Mouse (Mus musculus): ENCODE measurements at regions not wholly inside any gene's neighbourhood (a gene's known extent, or its start where the extent isn't known, plus 50 kb on each side); places are given as distances from the start of the nearest gene placed in this dataset.
"Not testable (repeated sequence)": the region's sequence is repeated elsewhere in the genome, so short reads cannot be mapped to it uniquely, and the experiment has no call there.

- Histone ChIP-seq H3K4me1 (ENCODE audit: control insufficient read depth, insufficient read depth, low read length) (no peaks in the 10 kb centered on the region), H3K27me3 (ENCODE audit: control insufficient read depth, insufficient read depth, low read length) (no peaks in the 10 kb centered on the region), H3K4me3 (ENCODE audit: low read depth, low read length) (no peak overlapping the region), H3K4me2 (ENCODE audit: low read depth) (no peak overlapping the region), H3K9me3 (ENCODE audit: control insufficient read depth, low read length) (no peaks in the 10 kb centered on the region), H3K36me3 (ENCODE audit: control insufficient read depth, insufficient read depth, low read length) (no peaks in the 10 kb centered on the region), H3K9ac (ENCODE audit: low read length) (no peak overlapping the region), H3K27ac (ENCODE audit: low read depth, low read length) (no peak overlapping the region)
- 90% methylated on average over 8 of the region's 8 CpGs for WGBS
- ATAC-seq (ENCODE audit: insufficient read depth, low FRiP score, low TSS enrichment) (no peak), DNase-seq (ENCODE audit: low spot score) (no peak)
These were observed 374.0 kb upstream of the Nrxn1 start for GRCm38 (mm10) chr17:91466822-91467221.

GRCm38 (mm10) chr17:91451711-91452110, 358.8 kb upstream of the Nrxn1 start:
- H3K27me3 ChIP-seq (ENCODE audit: control insufficient read depth, insufficient read depth, low read length), result no peaks in the 10 kb centered on the region
- H3K9me3 ChIP-seq (ENCODE audit: control insufficient read depth, low read length), result no peaks in the 10 kb centered on the region
- no peak overlapping the region for H3K4me3 ChIP-seq (ENCODE audit: low read depth, low read length)
- no peaks in the 10 kb centered on the region for H3K36me3 ChIP-seq (ENCODE audit: control insufficient read depth, insufficient read depth, low read length)
- ATAC-seq (ENCODE audit: insufficient read depth, low FRiP score, low TSS enrichment), result no peak
- H3K4me2 ChIP-seq (ENCODE audit: low read depth), result no peak overlapping the region
- H3K4me1 ChIP-seq (ENCODE audit: control insufficient read depth, insufficient read depth, low read length), result no peaks in the 10 kb centered on the region
- no peak for DNase-seq (ENCODE audit: low spot score)
- H3K9ac ChIP-seq (ENCODE audit: low read length), result no peak overlapping the region
- no peak overlapping the region for H3K27ac ChIP-seq (ENCODE audit: low read depth, low read length)

GRCm38 (mm10) chr17:91431780-91432720, 339.2 kb upstream of the Nrxn1 start:
- not testable (repeated sequence) for H3K36me3 ChIP-seq (ENCODE audit: control insufficient read depth, insufficient read depth, low read length)

GRCm38 (mm10) chr17:91430351-91430750, 337.5 kb upstream of the Nrxn1 start:
- H3K9ac ChIP-seq (ENCODE audit: low read length), result no peak overlapping the region
- H3K9me3 ChIP-seq (ENCODE audit: control insufficient read depth, low read length), result no peaks in the 10 kb centered on the region
- whole genome bisulfite sequencing, result 77% methylated on average over 1 of the region's 1 CpGs
- no peak for DNase-seq (ENCODE audit: low spot score)
- H3K4me2 ChIP-seq (ENCODE audit: low read depth), result no peak overlapping the region
- H3K27ac ChIP-seq (ENCODE audit: low read depth, low read length), result no peak overlapping the region
- H3K4me1 ChIP-seq (ENCODE audit: control insufficient read depth, insufficient read depth, low read length), result no peaks in the 10 kb centered on the region
- ATAC-seq (ENCODE audit: insufficient read depth, low FRiP score, low TSS enrichment), result no peak
- H3K27me3 ChIP-seq (ENCODE audit: control insufficient read depth, insufficient read depth, low read length), result no peaks in the 10 kb centered on the region
- H3K4me3 ChIP-seq (ENCODE audit: low read depth, low read length), result no peak overlapping the region
- no peaks in the 10 kb centered on the region for H3K36me3 ChIP-seq (ENCODE audit: control insufficient read depth, insufficient read depth, low read length)

More at GRCm38 (mm10) chr17:91431780-91432720, 339.2 kb upstream of the Nrxn1 start:
- not testable (repeated sequence) for H3K9ac ChIP-seq (ENCODE audit: low read length); H3K4me3 ChIP-seq (ENCODE audit: low read depth, low read length); H3K4me2 ChIP-seq (ENCODE audit: low read depth); H3K27me3 ChIP-seq (ENCODE audit: control insufficient read depth, insufficient read depth, low read length); H3K9me3 ChIP-seq (ENCODE audit: control insufficient read depth, low read length); DNase-seq (ENCODE audit: low spot score); ATAC-seq (ENCODE audit: insufficient read depth, low FRiP score, low TSS enrichment); H3K4me1 ChIP-seq (ENCODE audit: control insufficient read depth, insufficient read depth, low read length); H3K27ac ChIP-seq (ENCODE audit: low read depth, low read length)
- WGBS, result 90% methylated on average over 8 of the region's 8 CpGs

- H3K27ac ChIP-seq (ENCODE audit: low read depth, low read length), result no peak overlapping the region
- no peaks in the 10 kb centered on the region for H3K9me3 ChIP-seq (ENCODE audit: control insufficient read depth, low read length)
- H3K4me1 ChIP-seq (ENCODE audit: control insufficient read depth, insufficient read depth, low read length), result no peaks in the 10 kb centered on the region
- DNase-seq (ENCODE audit: low spot score) (no peak), ATAC-seq (ENCODE audit: insufficient read depth, low FRiP score, low TSS enrichment) (no peak)
- H3K4me3 ChIP-seq (ENCODE audit: low read depth, low read length), result no peak overlapping the region
- no peak overlapping the region for H3K4me2 ChIP-seq (ENCODE audit: low read depth)
- 87% methylated on average over 1 of the region's 1 CpGs for WGBS
- no peaks in the 10 kb centered on the region for H3K27me3 ChIP-seq (ENCODE audit: control insufficient read depth, insufficient read depth, low read length)
- H3K36me3 ChIP-seq (ENCODE audit: control insufficient read depth, insufficient read depth, low read length), result no peaks in the 10 kb centered on the region
- no peak overlapping the region for H3K9ac ChIP-seq (ENCODE audit: low read length)
These were observed 332.2 kb upstream of the Nrxn1 start for GRCm38 (mm10) chr17:91425120-91425519.

- Histone ChIP-seq H3K36me3 (ENCODE audit: control insufficient read depth, insufficient read depth, low read length) (no peaks in the 10 kb centered on the region), H3K27ac (ENCODE audit: low read depth, low read length) (no peak overlapping the region), H3K4me3 (ENCODE audit: low read depth, low read length) (no peak overlapping the region), H3K4me2 (ENCODE audit: low read depth) (no peak overlapping the region), H3K9ac (ENCODE audit: low read length) (no peak overlapping the region), H3K9me3 (ENCODE audit: control insufficient read depth, low read length) (no peaks in the 10 kb centered on the region), H3K4me1 (ENCODE audit: control insufficient read depth, insufficient read depth, low read length) (no peaks in the 10 kb centered on the region), H3K27me3 (ENCODE audit: control insufficient read depth, insufficient read depth, low read length) (no peaks in the 10 kb centered on the region)
- DNase-seq (ENCODE audit: low spot score), result no peak
- ATAC-seq (ENCODE audit: insufficient read depth, low FRiP score, low TSS enrichment), result no peak
- 72% methylated on average over 1 of the region's 1 CpGs for WGBS
These were observed 325.7 kb upstream of the Nrxn1 start for GRCm38 (mm10) chr17:91418582-91418981.

GRCm38 (mm10) chr17:91390969-91391764, 298.3 kb upstream of the Nrxn1 start:
- ATAC-seq (ENCODE audit: insufficient read depth, low FRiP score, low TSS enrichment), result no peak
- H3K9me3 ChIP-seq (ENCODE audit: control insufficient read depth, low read length), result no peaks in the 10 kb centered on the region
- DNase-seq (ENCODE audit: low spot score), result no peak
- WGBS, result 94% methylated on average over 2 of the region's 2 CpGs
- H3K4me2 ChIP-seq (ENCODE audit: low read depth), result no peak overlapping the region
- H3K27ac ChIP-seq (ENCODE audit: low read depth, low read length), result no peak overlapping the region
- H3K9ac ChIP-seq (ENCODE audit: low read length), result no peak overlapping the region
- H3K27me3 ChIP-seq (ENCODE audit: control insufficient read depth, insufficient read depth, low read length), result no peaks in the 10 kb centered on the region
- H3K4me1 ChIP-seq (ENCODE audit: control insufficient read depth, insufficient read depth, low read length), result no peaks in the 10 kb centered on the region
- H3K36me3 ChIP-seq (ENCODE audit: control insufficient read depth, insufficient read depth, low read length), result no peaks in the 10 kb centered on the region
- no peak overlapping the region for H3K4me3 ChIP-seq (ENCODE audit: low read depth, low read length)

- H3K4me1 ChIP-seq (ENCODE audit: control insufficient read depth, insufficient read depth, low read length); H3K27ac ChIP-seq (ENCODE audit: low read depth, low read length); H3K9ac ChIP-seq (ENCODE audit: low read length); H3K4me2 ChIP-seq (ENCODE audit: low read depth); H3K36me3 ChIP-seq (ENCODE audit: control insufficient read depth, insufficient read depth, low read length); H3K27me3 ChIP-seq (ENCODE audit: control insufficient read depth, insufficient read depth, low read length); DNase-seq (ENCODE audit: low spot score); H3K9me3 ChIP-seq (ENCODE audit: control insufficient read depth, low read length); H3K4me3 ChIP-seq (ENCODE audit: low read depth, low read length); ATAC-seq (ENCODE audit: insufficient read depth, low FRiP score, low TSS enrichment): not testable (repeated sequence)
- 82% methylated on average over 9 of the region's 9 CpGs for WGBS
These were observed 297.2 kb upstream of the Nrxn1 start for GRCm38 (mm10) chr17:91389937-91390623.

All from neural tube, embryonic 11.5 days (tissue).